Mouse (Mus musculus): Measurements from ENCODE around the gene Fgf14.
"Not testable (repeated sequence)": the region's sequence is repeated elsewhere in the genome, so short reads cannot be mapped to it uniquely, and the experiment has no call there.

Fgf14 gene

DNA sequence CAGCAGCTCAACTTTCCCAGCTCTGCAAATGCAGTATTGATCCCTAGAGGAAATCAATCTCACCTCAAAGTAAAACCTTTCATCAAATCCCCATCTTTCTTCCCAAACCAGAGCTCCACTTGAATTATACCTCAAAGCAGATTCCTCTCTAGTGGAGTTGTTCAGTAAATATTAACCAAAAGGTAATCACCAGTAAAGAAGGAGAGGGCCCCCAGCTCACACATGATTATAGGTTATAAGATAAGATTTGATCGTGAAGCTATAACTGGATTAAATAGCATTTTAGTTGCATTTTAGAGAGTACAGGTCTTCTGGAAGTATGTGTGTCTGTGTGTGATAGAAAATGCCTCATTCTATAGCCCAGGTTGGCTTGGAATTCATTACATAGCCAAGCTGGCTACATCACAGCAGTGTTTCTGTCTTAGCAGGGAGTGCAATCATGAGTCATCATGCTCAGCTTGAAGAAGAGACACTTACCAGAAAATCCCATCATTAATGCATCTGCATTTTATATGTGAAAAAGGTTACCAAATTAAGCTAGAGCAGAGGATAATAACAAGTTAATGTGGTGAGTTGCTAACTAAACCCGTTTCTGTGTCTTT is 202.8 kb downstream of the Fgf14 start:
- no peak for DNase-seq (ENCODE audit: low spot score in 2 of 2)

- no peak for DNase-seq (ENCODE audit: low spot score in 2 of 2)
These were observed 206.0 kb downstream of the Fgf14 start for GRCm38 (mm10) chr14:124470909-124471308.

DNA sequence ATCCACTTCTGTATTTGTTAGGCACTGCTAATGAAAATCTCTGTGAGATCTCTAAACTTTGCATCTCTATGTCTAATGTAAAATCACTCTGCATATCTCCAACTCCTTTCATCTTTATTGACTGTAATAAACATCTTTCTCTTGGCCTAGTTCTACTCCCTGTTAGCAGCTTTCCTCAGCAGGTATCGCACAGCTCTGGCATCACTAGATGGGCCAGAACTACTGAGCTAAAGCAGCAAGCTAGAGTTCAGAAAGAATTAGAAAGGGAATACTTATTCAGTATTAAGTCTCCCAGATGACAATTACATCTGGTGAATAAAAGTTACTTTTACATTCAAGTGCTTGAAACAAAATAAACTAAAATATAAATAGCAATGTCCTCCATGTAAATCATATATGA is 221.8 kb downstream of the Fgf14 start:
- DNase-seq (ENCODE audit: low spot score in 2 of 2) = no peak

DNA sequence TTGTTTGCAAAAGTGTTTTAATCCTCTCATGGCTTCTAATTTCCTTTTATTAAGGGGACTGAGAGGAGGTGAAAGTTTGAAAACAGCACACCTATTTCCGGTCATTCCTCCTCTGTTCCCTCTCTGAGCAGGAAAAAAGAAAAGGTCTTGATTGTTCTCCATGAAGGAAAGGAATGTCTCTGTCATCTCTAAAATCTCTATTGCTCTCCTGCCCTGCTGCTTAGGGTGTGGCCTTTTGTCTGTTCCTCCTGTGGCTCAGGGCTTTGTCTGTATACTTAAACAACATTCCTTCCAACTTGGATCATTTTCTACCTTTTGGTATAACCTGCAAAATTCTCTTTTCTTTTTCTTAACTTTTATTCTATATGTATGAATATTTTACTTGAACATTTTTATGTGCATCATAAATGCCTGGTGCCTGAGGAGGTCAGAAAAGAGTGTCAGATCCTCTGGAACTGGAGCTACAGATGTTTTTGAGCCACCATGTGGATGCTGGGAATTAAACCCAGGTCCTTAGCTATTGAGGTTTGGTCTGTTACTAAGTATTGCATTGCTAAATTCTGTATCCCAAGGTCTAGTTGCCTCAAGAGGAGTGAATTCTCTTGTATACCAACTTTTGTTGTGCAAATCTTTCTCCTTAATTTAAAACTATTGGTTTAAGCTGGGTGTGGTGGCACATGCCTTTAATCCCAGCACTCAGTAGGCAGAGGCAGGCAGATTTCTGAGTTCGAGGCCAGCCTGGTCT is 230.7 kb downstream of the Fgf14 start:
- no peak for DNase-seq (ENCODE audit: low spot score in 2 of 2)

DNA sequence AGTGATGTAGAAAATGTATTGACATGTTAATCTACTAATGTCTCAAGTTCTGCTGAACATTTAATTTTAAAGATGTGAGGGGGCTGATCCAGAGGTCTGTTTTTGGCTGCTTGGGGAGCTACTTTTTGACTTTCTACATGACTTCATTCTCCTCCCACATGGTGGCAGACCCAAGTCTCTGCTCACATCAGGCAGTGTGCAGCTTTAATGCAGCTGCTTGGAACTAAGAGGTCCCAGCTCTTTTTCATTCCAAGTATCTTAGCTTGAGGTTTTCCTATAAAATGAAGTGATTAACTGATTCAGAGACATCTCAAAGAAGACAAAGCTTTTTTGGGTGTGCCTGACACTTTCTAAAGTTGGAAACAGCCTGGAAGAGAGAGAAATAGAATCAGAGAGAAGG is 232.1 kb downstream of the Fgf14 start:
- no peak for DNase-seq (ENCODE audit: low spot score in 2 of 2)

- DNase-seq (ENCODE audit: low spot score in 2 of 2) = not testable (repeated sequence)
These were observed 237.6 kb downstream of the Fgf14 start for GRCm38 (mm10) chr14:124439298-124439697.

DNA sequence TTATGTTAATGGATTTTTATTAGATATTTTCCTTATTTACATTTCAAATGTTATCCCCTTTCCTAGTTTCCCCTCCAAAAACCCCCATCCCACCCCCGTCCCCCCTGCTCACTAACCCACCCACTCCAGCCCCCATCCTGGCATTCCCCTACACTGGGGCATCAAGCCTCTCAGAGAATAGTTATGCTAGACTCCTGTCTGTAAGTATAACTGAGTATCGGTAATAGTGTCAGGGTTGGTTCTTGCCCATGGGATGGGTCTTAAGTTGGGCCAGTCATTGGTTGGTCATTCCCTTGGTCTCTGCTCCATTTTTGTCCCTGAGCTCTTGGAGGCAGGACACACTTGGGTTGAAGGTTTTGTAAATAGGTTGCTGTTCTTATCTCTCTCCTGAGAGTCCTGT is 265.0 kb downstream of the Fgf14 start:
- DNase-seq (ENCODE audit: low spot score in 2 of 2) = no peak

DNA sequence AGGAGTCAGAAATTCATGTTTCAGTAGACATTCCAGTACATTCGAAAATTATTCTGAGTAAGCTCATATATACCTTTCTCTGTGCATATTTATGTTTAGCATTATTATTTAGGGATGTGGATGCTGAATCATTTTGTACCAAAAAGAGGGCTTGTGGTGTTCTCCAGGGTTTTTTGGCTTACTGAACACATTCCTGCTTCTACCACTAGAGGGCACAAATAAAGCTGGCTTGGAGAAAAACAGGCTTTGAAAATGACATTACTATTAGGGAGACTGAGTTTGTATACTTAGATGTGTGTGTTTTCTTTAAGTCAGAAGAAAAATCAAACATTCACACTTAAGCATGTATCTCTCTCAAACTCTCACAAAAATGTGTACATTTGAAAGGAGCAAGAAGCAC is 266.0 kb downstream of the Fgf14 start:
- DNase-seq (ENCODE audit: low spot score in 2 of 2) = no peak

- no peak for DNase-seq (ENCODE audit: low spot score in 2 of 2)
These were observed 348.5 kb downstream of the Fgf14 start for GRCm38 (mm10) chr14:124328391-124328790.

DNA sequence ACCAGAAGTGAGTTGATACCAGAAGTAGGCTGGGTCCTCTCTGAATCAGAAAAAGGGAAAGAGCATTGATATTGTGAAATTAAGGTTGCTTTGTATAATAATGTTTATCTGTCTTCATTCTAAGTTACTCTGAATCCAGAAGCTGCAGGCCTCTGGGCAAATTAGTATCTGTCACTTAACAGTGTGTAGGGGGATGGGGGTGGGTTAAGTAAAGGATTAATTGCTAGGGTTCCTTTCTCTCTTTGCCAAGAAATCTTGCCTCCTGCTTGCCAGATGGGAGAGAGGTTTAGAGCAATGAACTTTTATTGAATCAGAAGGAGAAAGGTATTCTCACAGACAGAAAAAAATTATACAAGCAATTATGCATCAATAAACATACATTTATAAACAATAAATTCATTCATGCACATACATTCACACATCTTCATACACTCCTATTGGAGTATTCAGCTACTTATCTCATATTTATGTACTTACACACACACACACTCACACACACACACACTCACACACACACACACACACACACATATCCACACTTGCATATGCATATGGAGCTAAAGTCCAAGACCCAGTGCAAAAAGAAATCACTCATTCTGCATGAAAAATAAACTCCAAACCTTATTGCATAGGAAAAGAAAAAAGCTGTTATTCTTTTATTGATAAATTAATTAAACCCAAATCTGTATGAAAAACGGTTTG is 357.8 kb downstream of the Fgf14 start:
- DNase-seq (ENCODE audit: low spot score in 2 of 2) = no peak

- DNase-seq (ENCODE audit: low spot score in 2 of 2) = no peak
These were observed 361.4 kb downstream of the Fgf14 start for GRCm38 (mm10) chr14:124315513-124315912.

- DNase-seq (ENCODE audit: low spot score in 2 of 2) = no peak
These were observed 389.9 kb downstream of the Fgf14 start for GRCm38 (mm10) chr14:124287027-124287426.

GRCm38 (mm10) chr14:124278384-124278944 is 398.5 kb downstream of the Fgf14 start:
- no peak for DNase-seq (ENCODE audit: low spot score in 2 of 2)

DNA sequence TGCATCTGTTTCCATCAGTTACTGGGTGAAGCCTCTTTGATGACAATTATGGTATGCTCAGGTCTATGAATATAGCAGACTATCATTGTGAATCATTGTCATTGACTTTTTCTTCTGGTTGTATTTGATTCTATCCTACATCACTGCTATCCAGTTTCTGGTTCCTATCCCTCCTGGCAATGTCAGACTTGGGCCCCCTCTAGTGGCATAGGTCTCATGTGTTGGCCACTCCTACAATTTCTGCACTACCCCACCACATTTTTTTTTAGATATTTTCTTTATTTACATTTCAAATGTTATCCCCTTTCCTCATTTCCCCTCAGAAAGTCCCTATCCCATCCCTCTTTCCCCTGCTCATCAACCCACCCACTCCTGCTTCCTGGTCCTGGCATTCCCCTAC is 409.9 kb downstream of the Fgf14 start:
- DNase-seq (ENCODE audit: low spot score in 2 of 2) = no peak

DNA sequence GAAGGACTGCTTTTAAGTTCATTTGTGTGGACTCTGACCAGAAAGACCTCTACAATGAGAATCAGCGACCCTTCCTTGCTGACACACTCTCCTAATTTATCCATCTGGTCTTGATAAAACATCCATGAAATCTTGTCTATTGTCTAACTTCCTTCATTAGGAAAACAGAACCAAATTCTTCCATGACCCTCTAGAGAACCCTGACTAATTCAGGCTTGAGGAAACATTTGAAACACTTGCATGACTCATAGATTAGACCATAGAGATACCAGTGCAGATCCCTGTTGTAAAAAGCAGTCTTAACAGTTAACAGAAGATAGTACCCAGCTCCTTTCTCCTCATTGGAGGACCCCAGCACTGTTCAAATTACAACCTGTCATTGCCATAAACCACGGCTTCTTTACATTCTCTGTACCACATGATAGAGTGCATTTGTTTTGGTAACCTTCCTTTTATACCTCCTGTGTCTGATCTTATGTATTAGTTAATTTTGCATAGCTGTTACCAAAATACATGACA is 412.3 kb downstream of the Fgf14 start:
- no peak for DNase-seq (ENCODE audit: low spot score in 2 of 2)

DNA sequence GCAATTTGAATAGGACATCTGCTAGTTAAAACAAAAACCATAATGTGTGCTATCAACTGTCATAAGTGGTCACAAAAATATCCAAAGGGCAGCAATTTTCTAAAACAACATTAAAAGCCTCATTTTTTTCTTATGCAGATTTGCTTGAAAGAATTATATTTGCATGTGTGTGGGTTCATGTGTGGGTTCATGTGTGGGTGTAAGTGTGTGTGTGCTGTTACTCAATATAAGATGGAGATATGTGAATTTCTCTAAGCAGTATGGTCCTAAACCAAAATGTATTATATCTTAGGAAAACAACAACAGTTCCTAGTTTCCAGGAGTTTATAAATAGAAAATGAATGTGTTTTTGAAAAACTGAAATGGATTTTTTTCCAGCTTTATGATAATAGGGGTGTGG is 413.7 kb downstream of the Fgf14 start:
- DNase-seq (ENCODE audit: low spot score in 2 of 2) = no peak

DNA sequence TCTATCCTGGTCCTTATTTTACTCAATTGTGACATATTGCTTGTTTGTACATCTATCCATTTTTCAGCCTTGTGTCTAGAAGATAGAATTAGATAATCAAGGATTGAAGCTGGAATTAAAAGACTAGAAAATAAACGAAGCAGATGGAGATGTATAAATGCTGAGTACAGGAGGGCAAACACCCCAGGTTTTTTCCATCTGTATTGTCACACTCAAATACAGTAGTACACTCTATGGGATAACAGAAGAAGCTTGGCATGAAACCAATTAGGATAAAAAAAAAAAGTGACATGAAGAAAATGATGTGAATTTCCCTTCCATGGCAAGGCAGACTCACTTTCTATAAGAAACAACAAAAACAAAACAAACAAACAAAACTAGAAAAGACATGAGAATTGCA is 429.4 kb downstream of the Fgf14 start:
- no peak for DNase-seq (ENCODE audit: low spot score in 2 of 2)

DNA sequence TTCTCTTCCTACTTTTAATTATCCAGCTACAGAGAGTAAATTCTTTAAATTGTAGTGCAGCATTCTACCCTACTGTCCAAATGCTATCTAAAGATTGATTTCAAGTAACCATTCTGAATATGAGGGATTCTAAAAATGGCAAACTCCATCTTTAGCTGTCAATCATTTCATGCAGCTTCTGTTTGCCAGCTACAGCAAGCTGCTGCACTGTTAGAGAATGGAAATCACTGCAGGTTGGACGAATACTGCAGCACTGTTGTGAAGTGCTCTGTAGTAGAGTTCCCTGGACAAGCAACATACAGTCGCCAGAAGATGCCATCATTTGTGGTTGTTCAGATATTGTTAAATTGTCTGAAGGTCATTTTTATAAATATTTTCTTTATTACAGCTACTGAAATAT is 453.5 kb downstream of the Fgf14 start:
- no peak for DNase-seq (ENCODE audit: low spot score in 2 of 2)

DNA sequence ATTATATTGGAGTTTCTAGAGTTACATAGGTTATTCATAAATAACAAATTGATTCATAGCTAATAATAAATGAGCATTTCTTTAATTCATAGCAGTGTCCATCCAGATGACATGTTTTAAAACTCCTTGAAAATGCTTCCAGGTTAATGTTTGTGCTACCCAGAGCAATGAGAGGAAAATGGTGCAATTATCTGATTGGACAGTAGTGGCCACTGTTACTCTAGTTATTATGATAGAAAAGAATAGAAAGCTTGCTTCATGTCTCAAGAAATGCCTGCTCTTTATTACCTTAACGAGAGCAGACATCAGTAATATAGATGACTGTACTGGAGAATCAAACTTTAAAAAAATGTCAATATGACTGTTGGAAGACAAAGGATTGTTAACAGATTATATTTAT is 454.5 kb downstream of the Fgf14 start:
- no peak for DNase-seq (ENCODE audit: low spot score in 2 of 2)

GRCm38 (mm10) chr14:124220979-124221378 is 455.9 kb downstream of the Fgf14 start:
- no peak for DNase-seq (ENCODE audit: low spot score in 2 of 2)

DNA sequence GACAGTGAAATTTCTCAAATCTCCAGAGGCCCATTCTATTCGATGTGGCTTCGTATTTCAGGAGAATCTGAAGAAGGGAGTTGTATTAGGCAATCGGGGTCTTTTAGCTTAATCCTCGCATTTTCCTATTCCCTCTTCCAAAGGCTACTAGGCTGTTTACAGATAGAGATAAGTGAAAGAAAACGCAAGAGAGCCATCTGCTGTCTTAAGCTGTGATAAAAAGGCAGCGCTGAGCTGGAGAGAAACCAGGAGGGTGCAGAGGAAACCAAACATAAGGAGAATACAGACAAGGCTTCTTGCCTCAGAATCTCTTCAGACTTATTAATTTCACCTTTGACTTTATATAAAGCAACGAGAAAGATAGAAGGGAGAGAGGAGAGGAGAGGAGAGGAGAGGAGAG is 481.1 kb downstream of the Fgf14 start:
- DNase-seq (ENCODE audit: low spot score in 2 of 2) = no peak

DNA sequence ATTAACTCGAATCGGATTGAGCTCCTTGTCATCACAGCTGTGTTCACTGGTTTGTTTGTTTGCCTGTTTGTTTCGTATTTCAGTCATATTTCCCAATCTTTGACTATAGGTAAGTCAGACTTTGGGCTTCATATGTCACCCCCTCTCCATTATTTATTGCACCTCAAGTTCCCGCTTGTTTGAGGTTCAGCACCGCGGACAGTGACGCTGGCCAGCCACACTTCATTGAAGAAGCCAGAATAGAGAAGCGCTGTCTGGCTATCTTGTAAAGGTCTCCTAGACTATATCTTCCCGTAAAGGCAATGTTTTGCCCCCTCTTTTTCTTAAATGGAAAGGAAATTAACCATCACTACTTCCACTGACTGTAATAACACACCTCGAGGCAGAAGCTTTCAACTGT is 481.6 kb downstream of the Fgf14 start:
- no peak for DNase-seq (ENCODE audit: low spot score in 2 of 2)

DNA sequence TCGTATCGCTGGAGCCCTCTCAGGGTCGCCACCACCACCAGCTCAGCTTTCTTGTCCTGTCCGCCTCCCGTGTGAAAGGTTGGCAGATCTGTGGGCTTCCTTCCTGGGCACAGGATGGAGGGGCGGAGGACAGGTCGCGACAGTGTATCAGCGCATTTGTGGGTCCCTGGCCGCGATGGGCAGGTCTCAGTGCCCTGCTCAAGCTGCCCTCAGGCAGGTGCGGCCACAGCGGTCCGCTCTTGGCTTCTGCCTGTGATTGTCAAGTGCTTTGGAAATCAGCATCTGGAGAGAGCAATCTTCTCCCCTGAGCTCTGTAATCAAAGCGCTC is 484.1 kb downstream of the Fgf14 start:
- DNase-seq (ENCODE audit: low spot score in 2 of 2) = no peak

Data from spleen, postnatal 14 days (tissue).